Mouse (Mus musculus): ENCODE data around the gene Mast4. TPM values are rescaled to one million over a fixed set of nuclear protein-coding genes. Genes with fewer than 3 reads are reported as not detected.

Mast4 gene
- total and polyA plus RNA-seq, 3 experiments, result 0.99 to 7.4 (median 6.1) TPM

GRCm38 (mm10) chr13:102689201-102690090 is 644.9 kb downstream of the Mast4 start (continued):
- TF ChIP-seq USF2 (conservative IDR thresholded peaks at IDR 0.05; ENCODE audit: low read depth, low read length), result no peak
- TF ChIP-seq UBTF (IDR thresholded peaks at IDR 0.05; ENCODE audit: low read depth, low read length), result no peak
- no peak for TF ChIP-seq POLR2AphosphoS2 (IDR thresholded peaks at IDR 0.05; ENCODE audit: low read depth, low read length)
- TF ChIP-seq BHLHE40 (IDR thresholded peaks at IDR 0.05; ENCODE audit: low read depth, low read length), result peak; percentile 95
- no peak for TF ChIP-seq ZC3H11A (IDR thresholded peaks at IDR 0.05; ENCODE audit: low read depth, low read length)
- no peak for TF ChIP-seq SMC3 (IDR thresholded peaks at IDR 0.05; ENCODE audit: low read depth, low read length)
- peak; percentile 68 for TF ChIP-seq ZNF384 (IDR thresholded peaks at IDR 0.05; ENCODE audit: low read depth, low read length)
- no peak for TF ChIP-seq E2F4 (IDR thresholded peaks at IDR 0.05; ENCODE audit: insufficient replicate concordance, low read depth, low read length)
- peak; percentile 44; the same call in 1 of the 2 replicates for TF ChIP-seq MAZ (IDR thresholded peaks at IDR 0.05; ENCODE audit: low read depth, low read length)
- TF ChIP-seq PAX5 (IDR thresholded peaks at IDR 0.05; ENCODE audit: low read length), result no peak
- no peak for TF ChIP-seq RAD21 (IDR thresholded peaks at IDR 0.05; ENCODE audit: low read depth, low read length)
- no peak for TF ChIP-seq NELFE (IDR thresholded peaks at IDR 0.05; ENCODE audit: low read depth, low read length)
- TF ChIP-seq MAX (IDR thresholded peaks at IDR 0.05; ENCODE audit: low read length), result no peak; the same call in 1 of the 2 replicates
- no peak for TF ChIP-seq MAFK (IDR thresholded peaks at IDR 0.05; ENCODE audit: insufficient replicate concordance, low read length)
- TF ChIP-seq USF1 (IDR thresholded peaks at IDR 0.05; ENCODE audit: low read depth, low read length), result no peak
- peak; percentile 56; the same call in 1 of the 2 replicates for TF ChIP-seq SIN3A (IDR thresholded peaks at IDR 0.05; ENCODE audit: low read length)
- TF ChIP-seq CHD2 (IDR thresholded peaks at IDR 0.05; ENCODE audit: low read length), result no peak
- peak; percentile 25; the same call in 1 of the 2 replicates for TF ChIP-seq TBP (conservative IDR thresholded peaks at IDR 0.05; ENCODE audit: low read depth, low read length)

- dilution Hi-C loops (cut with MboI; ENCODE audit: extremely low pct_ligation_motif_present, extremely low pct_unique_long_range_greater_than_20kb, low sequenced_read_pairs) (no loop called here), in situ Hi-C loops (cut with MboI; ENCODE audit: low pct_ligation_motif_present, low pct_unique_long_range_greater_than_20kb, low sequenced_read_pairs) (no loop called here)
- peak overlapping the region; percentile 100 for H3K27ac ChIP-seq (ENCODE audit: insufficient read depth, low read depth)
Measured at GRCm38 (mm10) chr13:102688121-102688520, 646.2 kb downstream of the Mast4 start.

More at GRCm38 (mm10) chr13:102688121-102688520, 646.2 kb downstream of the Mast4 start:
- Histone ChIP-seq H3K4me3 (replicated peaks in 1 of 3; ENCODE audit: low read depth in 2 of 3, low read length in 2 of 3, poor library complexity in 1 of 3) (no peak overlapping the region), H3K9me3 (replicated peaks; ENCODE audit: low read length) (no peaks in the 10 kb centered on the region), H3K4me1 (ENCODE audit: control insufficient read depth in 1 of 2, insufficient read depth in 2 of 2) (peaks cover 37 to 76% of the 10 kb centered on the region in 2 experiments), H3K27me3 (replicated peaks) (no peaks in the 10 kb centered on the region), H3K9ac (ENCODE audit: insufficient read depth, low read depth) (peak overlapping the region; percentile 50; the same call in 1 of the 2 replicates), H3K79me2 (replicated peaks; ENCODE audit: control insufficient read depth, extremely low read depth, insufficient read depth, poor library complexity, severe bottlenecking) (no peaks in the 10 kb centered on the region), H3K4me2 (ENCODE audit: insufficient read depth, low read depth, poor library complexity, severe bottlenecking) (no peak overlapping the region), H3K36me3 (replicated peaks in 1 of 2; ENCODE audit: control insufficient read depth in 1 of 2, insufficient read depth in 1 of 2, low read length in 1 of 2) (no peaks in the 10 kb centered on the region)
- TF ChIP-seq ZKSCAN1 (IDR thresholded peaks at IDR 0.05; ENCODE audit: borderline replicate concordance, low read depth, low read length), result no peak
- TF ChIP-seq JUND (conservative IDR thresholded peaks at IDR 0.05; ENCODE audit: low read depth, low read length), result peak; percentile 41; the same call in 1 of the 2 replicates
- TF ChIP-seq CHD2 (IDR thresholded peaks at IDR 0.05; ENCODE audit: low read length), result no peak
- peak; percentile 43; the same call in 1 of the 2 replicates for TF ChIP-seq BHLHE40 (IDR thresholded peaks at IDR 0.05; ENCODE audit: low read depth, low read length)
- 0 out of 2 replicates have a peak, but pooled peaks have one; percentile 17 for TF ChIP-seq MAFK (IDR thresholded peaks at IDR 0.05; ENCODE audit: insufficient replicate concordance, low read length)
- no peak for TF ChIP-seq POLR2A (IDR thresholded peaks at IDR 0.05; ENCODE audit: low read depth, low read length)
- TF ChIP-seq IRF4 (IDR thresholded peaks at IDR 0.05; ENCODE audit: low read depth, low read length), result peak; percentile 82
- TF ChIP-seq EP300 (IDR thresholded peaks at IDR 0.05; ENCODE audit: low read length), result peak; percentile 75
- TF ChIP-seq ZC3H11A (IDR thresholded peaks at IDR 0.05; ENCODE audit: low read depth, low read length), result no peak
- TF ChIP-seq KAT2A (IDR thresholded peaks at IDR 0.05; ENCODE audit: insufficient replicate concordance, low read length), result no peak
- TF ChIP-seq RCOR1 (conservative IDR thresholded peaks at IDR 0.05; ENCODE audit: low read depth, low read length), result 0 out of 2 replicates have a peak, but pooled peaks have one; percentile 54
- no peak for TF ChIP-seq UBTF (IDR thresholded peaks at IDR 0.05; ENCODE audit: low read depth, low read length)
- no peak for DNase-seq (ENCODE audit: extremely low read depth)

Data from CH12.LX (cell line).